Mouse (Mus musculus) myocyte (in vitro differentiated cells): Measurements from ENCODE around the gene Scaf11.
"Not testable (repeated sequence)": the region's sequence is repeated elsewhere in the genome, so short reads cannot be mapped to it uniquely, and the experiment has no call there.

Experiments used
- CEBPB ChIP-seq: IDR thresholded peaks from 2 replicates; pipeline ENCODE4 v1.6.1; 2011; ENCODE audit warnings: mild to moderate bottlenecking, moderate library complexity; ENCODE audit not compliant: poor library complexity, insufficient read depth, severe bottlenecking
- E2F4 ChIP-seq: IDR thresholded peaks from one replicate; pipeline ENCODE4 v1.6.1; 2011; ENCODE audit warnings: mild to moderate bottlenecking, control low read depth, moderate library complexity; ENCODE audit not compliant: insufficient read depth
- MAX ChIP-seq: IDR thresholded peaks from one replicate; pipeline ENCODE4 v1.6.1; 2011; ENCODE audit warnings: low read depth, mild to moderate bottlenecking, control low read depth
- MYOD1 ChIP-seq, 3 experiments: IDR thresholded peaks; one replicate each; pipeline ENCODE4 v1.6.1; 2011; ENCODE audit warnings: control low read depth in 2 of 3, low read depth in 2 of 3, mild to moderate bottlenecking in 2 of 3, moderate library complexity in 1 of 3; ENCODE audit not compliant: insufficient read length in 2 of 3, control insufficient read depth in 1 of 3
- MYOG ChIP-seq, 3 experiments: IDR thresholded peaks; one replicate each; pipeline ENCODE4 v1.6.1; 2011; ENCODE audit warnings: control low read depth in 2 of 3, low read depth in 2 of 3, mild to moderate bottlenecking in 2 of 3; ENCODE audit not compliant: insufficient read length in 2 of 3, control insufficient read depth in 1 of 3, insufficient read depth in 1 of 3
- POLR2A ChIP-seq: IDR thresholded peaks from one replicate; pipeline ENCODE4 v1.6.1; 2011; ENCODE audit warnings: low read depth, mild to moderate bottlenecking, control low read depth, moderate library complexity; ENCODE audit not compliant: insufficient read length
- POLR2AphosphoS2 ChIP-seq: IDR thresholded peaks from one replicate; pipeline ENCODE4 v1.6.1; 2011; ENCODE audit warnings: low read depth, control low read depth; ENCODE audit not compliant: insufficient read length
- TCF12 ChIP-seq: IDR thresholded peaks from one replicate; pipeline ENCODE4 v1.6.1; 2011; ENCODE audit warnings: mild to moderate bottlenecking, control low read depth; ENCODE audit not compliant: poor library complexity, insufficient read depth, severe bottlenecking
- TCF3 ChIP-seq: IDR thresholded peaks from one replicate; pipeline ENCODE4 v1.6.1; 2011; ENCODE audit warnings: low read depth, control low read depth; ENCODE audit not compliant: insufficient read length

DNA sequence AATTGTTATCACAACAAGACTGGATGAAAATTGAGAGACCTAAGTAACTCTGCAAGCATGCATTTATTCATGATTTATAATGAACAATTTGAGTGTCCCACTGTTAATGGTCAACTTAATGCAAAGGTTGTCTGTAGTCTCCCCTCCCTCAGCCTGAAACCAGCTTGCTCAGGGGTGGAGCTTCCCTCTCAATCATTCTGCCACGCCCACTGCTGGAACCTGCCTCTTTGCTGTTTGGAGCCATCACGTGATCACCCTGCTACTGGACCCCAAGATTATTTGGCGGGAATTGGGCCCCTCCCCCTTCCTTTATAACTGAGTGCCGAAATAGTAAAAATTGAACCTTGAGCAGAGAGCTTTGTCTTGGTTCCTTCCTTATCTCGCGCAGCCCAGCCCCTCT lies 19.2 kb downstream of the Scaf11 start:
- TF ChIP-seq POLR2A; TCF12; E2F4; MAX; MYOG (IDR thresholded peaks at IDR 0.05; ENCODE audit: control insufficient read depth in 1 of 3, insufficient read depth in 1 of 3, insufficient read length in 2 of 3, low read depth in 2 of 3); POLR2AphosphoS2; CEBPB; MYOD1 (IDR thresholded peaks at IDR 0.05; ENCODE audit: control insufficient read depth in 1 of 3, insufficient read length in 2 of 3, low read depth in 2 of 3); TCF3: not testable (repeated sequence)
